Mouse (Mus musculus): ENCODE measurements around the gene Grik4.

Gene Grik4

DNA sequence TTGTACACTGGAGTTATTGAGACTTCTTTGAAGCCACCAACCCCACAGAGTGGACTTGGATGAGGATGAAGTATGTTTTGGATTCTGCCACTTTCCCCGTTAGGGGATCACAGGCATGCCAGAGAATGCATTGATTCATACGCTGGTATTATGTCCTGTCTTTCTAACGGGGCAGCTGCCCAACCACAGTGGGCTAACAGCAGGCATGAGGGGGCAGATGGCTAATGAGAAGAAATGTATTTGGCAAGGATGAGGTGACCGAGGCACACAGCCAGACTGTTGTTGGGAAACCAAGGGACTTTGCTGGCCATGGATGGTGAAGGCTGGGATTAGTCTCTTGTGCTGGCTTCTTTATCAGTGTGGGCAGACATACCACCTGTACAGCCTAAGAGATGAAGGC, 312.8 kb downstream of the Grik4 start:
- ATAC-seq (ENCODE audit: insufficient number of reproducible peaks, low FRiP score, low TSS enrichment), result no peak

DNA sequence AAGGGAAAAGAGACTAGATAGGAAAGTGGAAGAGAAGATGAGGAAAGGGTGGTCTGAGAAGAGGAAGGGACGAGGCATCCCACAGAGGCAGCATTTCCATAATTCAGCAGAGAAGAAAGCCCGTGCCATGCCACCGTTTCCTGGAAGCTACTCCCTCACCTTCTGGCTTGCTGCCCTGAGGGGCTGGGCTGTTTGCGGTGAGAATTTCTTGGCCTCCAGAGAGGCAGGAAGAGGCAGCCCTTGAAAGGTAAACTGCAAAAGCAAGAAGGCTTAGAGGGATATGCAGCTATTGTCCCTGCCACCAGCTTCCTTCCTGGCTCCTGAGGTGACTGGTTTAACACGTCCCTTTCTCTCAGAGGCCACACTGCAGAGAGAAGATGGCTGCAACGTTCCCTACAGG, 316.7 kb downstream of the Grik4 start:
- ATAC-seq (ENCODE audit: insufficient number of reproducible peaks, low FRiP score, low TSS enrichment), result no peak

DNA sequence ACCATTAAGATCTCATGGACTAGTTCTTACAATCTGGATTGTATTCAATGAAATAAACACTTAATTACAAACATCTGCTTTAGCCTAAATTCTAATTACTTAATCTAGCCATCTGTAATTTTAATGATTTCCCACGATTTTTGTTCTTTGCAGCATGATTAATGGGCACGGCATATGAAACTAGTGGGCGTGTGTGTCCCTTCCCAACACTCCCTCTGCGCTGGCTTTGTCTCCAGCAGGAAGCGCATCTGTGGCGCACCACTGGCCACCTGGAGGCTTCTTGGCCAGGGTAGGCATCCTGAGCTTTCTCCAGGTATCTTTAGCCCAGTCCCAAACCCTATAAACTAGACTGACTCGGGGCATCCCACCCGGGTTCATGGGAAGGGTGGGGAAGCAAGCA, 317.1 kb downstream of the Grik4 start:
- ATAC-seq (ENCODE audit: insufficient number of reproducible peaks, low FRiP score, low TSS enrichment), result no peak

DNA sequence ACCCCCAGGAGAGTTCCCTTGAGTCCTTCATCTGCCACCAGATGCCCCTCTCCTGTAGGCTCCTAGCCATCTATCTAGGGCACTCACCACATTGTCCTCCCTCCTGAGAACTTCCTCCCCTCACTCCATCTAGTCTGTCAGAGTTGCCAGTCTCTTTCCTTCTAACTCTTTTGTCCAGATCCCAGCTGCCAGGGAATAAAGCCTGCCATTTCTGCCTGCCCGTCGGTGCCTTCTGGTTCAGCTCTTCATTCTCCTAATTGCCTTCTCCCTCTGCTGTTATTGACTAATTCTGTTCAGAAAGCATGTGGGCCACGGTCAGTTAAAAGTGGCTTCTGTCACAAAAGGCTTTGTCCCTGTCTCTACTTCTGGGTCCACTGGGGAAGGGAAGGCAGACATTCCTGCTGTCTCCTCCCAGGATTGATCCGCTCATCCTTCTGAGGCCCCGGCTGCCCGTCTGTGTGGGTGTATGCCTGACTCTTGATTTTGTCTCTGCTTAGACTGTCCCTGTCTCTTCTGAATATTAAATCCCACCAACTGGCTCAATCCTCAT, 318.0 kb downstream of the Grik4 start:
- no peak for ATAC-seq (ENCODE audit: insufficient number of reproducible peaks, low FRiP score, low TSS enrichment)

DNA sequence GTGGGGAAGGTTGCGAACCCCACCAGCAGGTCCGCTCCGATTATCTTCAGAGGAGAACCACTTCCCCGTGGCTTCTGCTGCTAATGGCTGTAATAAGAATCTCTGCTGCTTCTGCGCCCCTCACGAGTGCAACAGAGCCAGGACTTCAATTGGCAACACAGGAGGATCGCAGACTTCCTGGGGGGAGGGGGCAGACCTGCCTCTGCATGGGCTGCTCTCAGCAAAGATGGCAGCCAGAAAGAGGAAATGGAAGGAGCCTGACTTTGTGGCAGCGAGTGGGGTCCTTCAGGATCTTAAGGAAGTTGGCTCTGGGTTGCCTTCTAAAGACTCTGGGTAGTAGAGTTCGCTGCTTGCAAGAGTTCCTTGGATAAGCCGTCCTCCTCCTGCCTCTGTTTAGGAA, 329.9 kb downstream of the Grik4 start:
- no peak for ATAC-seq (ENCODE audit: insufficient number of reproducible peaks, low FRiP score, low TSS enrichment)

DNA sequence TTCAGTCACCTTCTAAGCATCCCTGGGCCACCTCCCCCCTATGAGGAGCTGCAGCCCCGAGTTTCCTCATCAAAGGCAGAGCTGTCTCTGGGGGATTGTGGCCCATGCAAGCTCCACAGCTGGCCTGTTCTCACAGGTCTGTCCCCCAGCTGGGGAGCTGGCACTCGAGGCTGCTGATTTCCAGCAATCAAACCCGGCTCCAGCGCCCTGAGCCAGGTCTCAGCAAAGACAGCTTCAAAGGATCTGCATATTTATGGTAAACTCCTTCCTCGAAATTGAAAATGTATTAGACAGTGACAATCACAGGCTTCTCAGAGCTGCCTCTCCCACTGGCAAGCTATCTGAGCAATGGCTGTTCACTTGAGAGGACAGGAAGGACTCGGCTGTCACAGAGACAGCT, 330.5 kb downstream of the Grik4 start:
- ATAC-seq (ENCODE audit: insufficient number of reproducible peaks, low FRiP score, low TSS enrichment), result no peak

DNA sequence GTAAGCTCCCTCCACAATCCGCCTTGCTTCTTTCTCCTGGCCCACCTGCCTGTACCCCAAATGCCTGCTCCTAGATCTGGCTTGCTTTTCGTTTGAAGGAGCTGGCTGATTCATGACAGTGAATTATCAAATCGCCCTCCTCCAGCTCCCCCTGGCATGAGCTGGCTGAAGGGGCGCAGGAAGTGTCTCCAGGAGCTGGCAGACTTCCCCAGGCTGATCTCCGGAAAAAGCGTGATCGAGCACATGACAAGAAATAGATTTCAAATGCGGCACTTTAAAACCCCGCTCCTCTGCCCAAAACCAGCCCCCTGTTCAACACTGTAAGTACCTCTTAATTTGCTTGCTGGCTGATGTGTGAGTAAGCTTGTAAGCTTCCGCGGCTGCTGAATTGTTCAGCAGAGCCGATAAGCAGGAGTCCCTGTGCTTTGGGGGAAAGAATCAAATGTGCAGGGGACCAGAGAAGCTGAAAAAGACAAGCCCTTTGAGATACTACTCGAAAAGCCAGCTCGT, 331.8 kb downstream of the Grik4 start:
- ATAC-seq (ENCODE audit: insufficient number of reproducible peaks, low FRiP score, low TSS enrichment), result no peak

DNA sequence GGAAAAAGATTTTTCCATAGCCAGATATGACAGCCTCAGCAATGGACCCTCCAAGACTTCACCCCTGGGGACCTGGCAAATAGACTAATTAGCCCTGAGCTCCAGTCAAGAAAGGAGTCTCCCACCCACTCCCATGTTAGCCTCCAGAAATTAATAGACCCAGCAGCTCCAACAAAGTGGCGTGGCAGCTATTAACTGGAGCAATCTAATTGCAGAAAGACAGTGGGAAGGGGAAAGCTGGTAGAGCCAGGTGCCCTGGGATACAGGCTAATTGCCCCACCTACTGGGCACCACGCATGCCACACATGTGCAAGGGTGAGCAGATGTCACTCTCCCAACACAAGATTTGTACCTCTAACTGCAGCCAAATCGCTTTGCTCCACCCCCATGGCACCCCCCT, 342.8 kb downstream of the Grik4 start:
- no peak for ATAC-seq (ENCODE audit: insufficient number of reproducible peaks, low FRiP score, low TSS enrichment)

DNA sequence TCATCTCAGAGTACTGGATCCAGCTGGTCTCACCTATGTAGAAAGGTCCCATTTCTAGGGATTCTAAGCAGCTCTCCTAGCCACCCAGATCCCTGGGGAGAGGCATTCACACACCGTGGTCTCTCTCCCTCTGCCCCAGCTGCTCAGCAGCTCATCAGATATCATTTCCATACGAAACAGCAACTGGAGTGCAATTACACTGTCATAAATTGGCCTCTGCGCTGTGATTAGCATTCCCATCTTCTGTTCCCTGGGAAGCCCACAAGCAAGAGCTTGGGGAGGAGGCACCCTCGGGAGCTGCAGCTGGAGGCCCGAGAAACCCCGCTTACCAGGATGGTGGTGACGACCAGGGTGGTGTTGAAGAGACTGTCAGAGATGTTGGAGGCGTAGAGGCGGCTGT, 346.8 kb downstream of the Grik4 start:
- ATAC-seq (ENCODE audit: insufficient number of reproducible peaks, low FRiP score, low TSS enrichment), result no peak

DNA sequence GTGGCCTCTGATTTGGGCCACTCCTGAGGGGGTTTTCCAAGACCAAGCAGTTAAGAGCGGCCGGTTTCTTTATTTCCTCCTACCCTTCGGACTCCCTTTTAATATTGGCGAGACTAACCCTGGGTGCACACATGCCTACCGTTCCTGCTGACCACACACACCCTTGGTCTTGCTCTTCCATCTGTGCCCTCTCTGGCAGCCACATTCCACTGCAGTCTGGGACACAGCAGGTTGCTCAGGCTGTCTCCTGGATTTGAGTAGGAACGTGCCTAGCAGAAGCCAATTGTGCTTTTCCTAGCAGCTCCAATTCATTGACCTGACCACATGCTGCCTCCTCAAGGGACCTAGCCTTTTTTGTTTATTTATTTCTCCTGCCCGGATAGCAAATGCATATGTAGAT, 365.8 kb downstream of the Grik4 start:
- ATAC-seq (ENCODE audit: insufficient number of reproducible peaks, low FRiP score, low TSS enrichment), result peak; percentile 89

DNA sequence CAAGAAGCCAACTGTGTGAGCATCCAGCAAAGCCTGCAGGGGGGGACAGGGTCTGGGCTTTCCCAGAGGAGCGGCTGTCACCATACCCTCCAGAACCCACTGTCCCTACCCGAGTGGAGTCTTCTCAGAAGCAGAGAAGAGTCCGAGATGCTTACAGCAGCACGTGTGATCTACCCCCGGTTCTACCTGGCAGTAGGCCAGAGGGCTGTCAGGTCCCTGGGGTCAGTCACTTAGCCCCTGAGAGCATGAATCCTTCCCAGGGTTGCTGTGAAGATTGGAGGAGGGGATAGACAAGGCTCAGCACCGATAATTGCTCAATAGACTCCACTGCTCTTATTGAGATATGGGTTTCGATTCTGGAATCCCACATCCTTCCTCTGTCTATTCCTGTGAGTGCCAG, 366.2 kb downstream of the Grik4 start:
- ATAC-seq (ENCODE audit: insufficient number of reproducible peaks, low FRiP score, low TSS enrichment), result no peak

DNA sequence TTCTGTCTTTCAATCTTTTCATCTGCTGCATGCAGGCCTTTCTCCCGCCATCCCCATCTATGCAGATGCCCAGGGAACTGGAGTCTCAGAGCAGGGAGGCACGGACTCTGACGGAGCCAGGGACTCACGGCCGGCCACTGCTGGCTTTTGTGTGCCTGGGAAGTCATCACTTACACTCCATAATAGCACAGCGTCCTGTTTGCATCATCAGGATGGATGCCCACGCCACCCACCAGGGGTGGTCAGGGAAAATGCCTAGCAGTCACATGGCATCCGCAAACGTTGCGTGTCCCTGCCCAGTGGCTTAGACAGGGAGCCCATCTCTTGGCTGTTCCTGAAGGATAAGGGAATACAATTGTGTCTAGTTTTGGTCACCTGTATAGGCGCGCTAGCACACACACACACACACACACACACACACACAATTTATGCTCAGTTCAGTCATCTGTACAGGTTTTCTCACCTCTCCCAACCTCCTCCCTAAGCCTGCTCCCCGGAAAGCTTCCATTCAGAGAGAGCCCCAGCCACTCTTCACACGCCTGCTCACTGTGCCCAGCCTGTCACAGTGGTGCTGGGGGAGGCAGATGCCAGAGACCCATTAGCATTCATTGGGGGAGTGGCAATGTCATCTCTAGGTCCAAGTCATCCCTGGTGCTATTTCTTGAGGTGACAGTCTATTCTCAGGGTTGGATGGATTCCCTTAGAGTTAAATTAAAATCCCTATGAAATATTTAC, 370.5 kb downstream of the Grik4 start:
- 0 out of 2 replicates have a peak, but pooled peaks have one; percentile 5 for ATAC-seq (ENCODE audit: insufficient number of reproducible peaks, low FRiP score, low TSS enrichment)

DNA sequence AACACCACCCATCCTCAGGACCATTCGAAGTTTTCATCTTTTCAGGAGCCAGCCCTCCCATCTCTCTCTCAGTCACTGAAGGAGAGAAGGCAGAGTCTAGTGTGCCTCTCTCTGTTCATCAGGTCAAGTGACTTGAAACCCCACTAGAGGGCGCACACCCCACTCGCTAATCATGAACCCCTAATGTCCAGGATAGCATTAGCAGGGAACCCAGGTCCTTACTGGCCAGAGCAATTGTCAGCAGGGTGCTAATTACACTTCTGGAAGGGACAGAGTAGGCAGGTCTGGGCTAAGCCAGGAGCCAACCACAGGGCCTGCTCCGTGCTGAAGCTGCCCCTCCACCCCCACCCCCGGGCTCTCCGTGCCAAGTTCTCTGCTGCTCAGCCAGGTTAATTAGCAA, 371.1 kb downstream of the Grik4 start:
- ATAC-seq (ENCODE audit: insufficient number of reproducible peaks, low FRiP score, low TSS enrichment), result peak; percentile 69

DNA sequence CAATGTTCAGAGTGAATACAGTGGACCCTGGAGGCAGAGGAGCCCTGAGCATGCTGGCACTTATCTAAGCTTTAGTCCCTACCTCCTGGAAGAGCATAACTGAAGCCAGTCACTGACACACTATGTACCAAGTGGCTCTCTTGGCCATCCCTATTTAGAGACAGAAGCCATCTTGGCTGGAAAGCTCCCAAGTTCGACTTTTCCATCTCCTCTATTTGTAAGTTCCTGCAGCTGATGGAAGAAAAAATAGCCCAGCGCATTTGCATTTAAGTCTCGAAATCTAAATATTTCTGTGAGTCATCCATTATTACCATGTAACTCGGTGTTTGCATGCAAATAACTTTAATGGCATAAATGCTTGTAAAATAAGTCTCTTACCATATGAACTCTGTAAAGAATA, 378.4 kb downstream of the Grik4 start:
- no peak for ATAC-seq (ENCODE audit: insufficient number of reproducible peaks, low FRiP score, low TSS enrichment)

DNA sequence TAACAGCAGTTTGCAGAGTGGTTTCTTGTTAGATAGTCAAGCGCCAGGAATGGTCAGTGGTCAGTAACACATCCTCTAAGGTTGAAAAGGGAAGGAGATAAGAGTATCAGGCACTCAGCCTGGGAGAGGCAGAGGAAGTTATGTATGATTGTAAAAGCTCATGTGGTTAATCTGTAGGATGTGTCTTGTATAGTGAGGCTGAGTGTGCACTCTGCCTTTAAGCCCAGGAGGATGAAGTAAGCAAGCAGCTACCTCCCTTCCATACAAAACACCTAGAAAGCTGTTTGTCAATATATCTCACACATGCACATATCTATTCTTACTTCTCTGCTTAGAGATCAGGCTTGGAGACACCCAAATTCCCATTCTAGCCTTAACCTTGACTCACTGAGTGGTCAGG, 389.1 kb downstream of the Grik4 start:
- no peak for ATAC-seq (ENCODE audit: insufficient number of reproducible peaks, low FRiP score, low TSS enrichment)

DNA sequence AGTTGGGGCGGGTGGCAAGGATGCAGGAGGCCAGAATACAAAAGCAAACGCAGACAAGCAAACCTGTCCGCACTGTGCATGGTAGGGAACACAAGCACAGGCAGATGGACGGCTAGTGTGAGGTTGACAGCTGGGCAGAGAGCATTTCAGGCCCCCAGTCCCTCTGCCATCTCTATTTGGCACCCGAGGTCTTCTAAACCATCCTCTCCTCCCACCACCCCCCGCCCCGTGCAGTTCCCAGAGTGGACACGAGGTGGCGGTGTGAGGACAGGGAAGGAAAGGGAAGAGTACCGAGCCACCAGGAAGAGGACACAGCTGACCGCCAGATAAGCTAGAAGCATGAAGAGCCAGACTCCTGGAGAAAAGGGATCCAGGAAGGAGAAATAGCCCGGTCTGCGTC, 394.2 kb downstream of the Grik4 start:
- peak; percentile 72; the same call in 1 of the 2 replicates for ATAC-seq (ENCODE audit: insufficient number of reproducible peaks, low FRiP score, low TSS enrichment)

DNA sequence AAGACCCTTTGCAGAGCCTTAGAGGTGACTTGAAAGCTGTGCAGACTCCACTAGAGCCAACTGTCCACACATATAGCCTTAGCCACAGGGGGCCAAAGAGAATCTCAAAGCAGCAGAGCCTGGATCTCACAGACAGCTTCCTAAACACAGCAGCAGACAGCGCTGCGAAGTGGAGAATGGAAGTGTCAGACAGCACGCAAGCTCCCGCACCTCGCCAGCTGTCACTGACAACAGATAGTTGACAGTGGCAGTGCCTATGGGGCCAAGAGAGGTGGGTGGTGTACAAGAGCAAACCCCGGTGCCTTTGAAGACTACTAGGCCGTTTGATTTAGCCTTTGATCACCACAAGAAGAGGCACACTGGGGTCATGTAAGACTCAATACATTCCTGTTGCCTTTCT, 395.3 kb downstream of the Grik4 start:
- ATAC-seq (ENCODE audit: insufficient number of reproducible peaks, low FRiP score, low TSS enrichment), result no peak

DNA sequence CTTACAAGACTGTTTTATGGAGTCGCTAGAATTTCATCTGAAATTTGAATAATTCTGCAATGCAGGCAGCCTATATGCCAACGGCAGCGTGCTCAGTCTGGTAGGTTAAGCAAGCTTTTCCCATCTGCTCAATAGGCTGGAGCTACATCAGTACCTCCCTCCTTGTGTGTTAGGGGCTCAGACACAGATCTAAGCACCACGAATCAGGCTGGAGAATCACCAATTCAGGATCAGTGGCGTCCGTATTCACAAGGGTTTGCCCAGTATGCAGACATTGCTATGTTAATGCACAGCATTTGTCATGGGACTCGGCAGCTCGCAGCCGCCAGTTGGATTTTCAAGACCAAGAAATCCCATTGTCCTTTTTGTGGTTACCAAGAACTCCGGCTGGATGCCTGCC, 399.8 kb downstream of the Grik4 start:
- ATAC-seq (ENCODE audit: insufficient number of reproducible peaks, low FRiP score, low TSS enrichment), result no peak

DNA sequence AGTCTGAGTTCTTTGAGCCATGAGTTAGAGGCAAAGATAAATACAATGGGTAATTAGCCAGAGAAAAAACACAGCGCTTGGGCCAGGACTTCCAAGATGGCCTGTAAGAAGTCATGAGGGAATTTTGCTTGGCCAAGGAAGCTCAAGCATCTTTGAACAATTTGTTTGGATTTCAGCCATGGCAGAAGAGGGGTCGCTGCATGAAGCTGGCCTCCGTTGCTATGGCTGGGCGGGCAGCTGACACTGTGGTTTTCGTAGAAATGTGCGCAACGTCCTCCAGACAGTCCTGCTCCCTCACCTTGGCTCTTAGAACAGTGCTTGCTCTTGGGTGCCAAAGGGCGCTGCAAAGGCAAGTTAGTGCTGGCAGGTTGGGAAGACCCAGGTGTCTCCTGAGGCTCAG, 410.8 kb downstream of the Grik4 start:
- no peak for ATAC-seq (ENCODE audit: insufficient number of reproducible peaks, low FRiP score, low TSS enrichment)

DNA sequence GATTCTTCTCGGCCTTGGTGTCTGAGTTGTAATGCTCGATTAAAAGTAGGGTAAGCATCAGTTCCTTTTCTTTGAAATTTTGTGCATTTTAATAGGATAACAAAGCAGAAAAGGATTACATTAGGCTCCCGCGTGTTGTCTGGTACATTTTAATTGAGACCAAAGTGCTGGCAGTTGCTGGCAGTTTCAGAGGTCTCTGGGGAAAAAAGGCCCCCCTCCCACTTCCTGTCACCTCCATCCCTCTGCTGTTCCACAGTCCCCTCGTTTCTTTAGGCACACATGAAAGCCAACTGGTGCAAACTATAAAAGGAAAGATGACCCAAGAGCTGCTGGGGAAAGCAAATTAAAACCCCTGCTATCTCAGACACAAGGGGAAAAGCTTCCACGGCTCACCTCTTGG, 411.3 kb downstream of the Grik4 start:
- no peak for ATAC-seq (ENCODE audit: insufficient number of reproducible peaks, low FRiP score, low TSS enrichment)

DNA sequence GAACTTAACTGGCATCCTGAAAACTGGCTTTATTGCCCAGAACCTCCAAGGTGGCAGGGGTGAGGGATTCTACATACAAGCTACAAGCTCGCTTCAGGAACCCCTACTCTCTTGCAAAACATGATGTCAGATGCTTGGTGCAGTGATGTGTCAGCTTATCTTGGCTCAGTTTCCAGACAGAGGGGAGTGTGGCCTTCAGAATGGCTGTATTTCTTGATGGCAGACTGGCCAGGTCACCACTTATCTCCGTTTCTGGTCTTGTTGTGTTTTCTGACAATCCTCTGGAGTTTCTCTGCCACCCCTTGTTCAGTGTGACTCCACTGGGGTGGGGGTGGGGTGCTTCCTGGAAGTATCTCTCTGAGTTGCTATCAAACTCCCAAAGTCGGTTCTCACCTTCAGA, 412.3 kb downstream of the Grik4 start:
- ATAC-seq (ENCODE audit: insufficient number of reproducible peaks, low FRiP score, low TSS enrichment), result no peak
